Mouse (Mus musculus) hindbrain, embryonic 16.5 days (tissue): ENCODE data around the gene Inppl1. TPM values are rescaled to one million over a fixed set of nuclear protein-coding genes. Genes with fewer than 3 reads are reported as not detected.
A peak's percentile ranks its signal among the peaks of the same experiment; 100 is the strongest.

ENCODE experiments used
- ATAC-seq: fragments of 200-750 bp; cut with Nextera tagmentation; 2 replicates; pipeline ENCODE4 v1.8.0; 2017; ENCODE audit warnings: moderate TSS enrichment, moderate library complexity
- H3K27ac ChIP-seq: fragments of 300-500 bp; sonication (generic); 2 replicates; pipeline ENCODE4 v1.5.1; 2014; ENCODE audit warnings: low read depth, mild to moderate bottlenecking, control low read depth, low read length, moderate library complexity
- H3K27me3 ChIP-seq: fragments of 300-500 bp; sonication (generic); replicated peaks from 2 replicates; pipeline ENCODE4 v1.6.1; 2014; ENCODE audit warnings: low read length; ENCODE audit not compliant: control insufficient read depth, insufficient read depth
- H3K36me3 ChIP-seq: fragments of 300-500 bp; sonication (generic); 2 replicates; pipeline ENCODE4 v1.6.1; 2014; ENCODE audit warnings: mild to moderate bottlenecking, low read length, moderate library complexity, mixed read lengths; ENCODE audit not compliant: control insufficient read depth, insufficient read depth
- H3K4me1 ChIP-seq: fragments of 300-500 bp; sonication (generic); 2 replicates; pipeline ENCODE4 v1.6.1; 2014; ENCODE audit warnings: low read depth, low read length; ENCODE audit not compliant: control insufficient read depth, insufficient read depth
- H3K4me2 ChIP-seq: fragments of 300-500 bp; sonication (generic); 2 replicates; pipeline ENCODE4 v1.6.1; 2014; ENCODE audit warnings: mild to moderate bottlenecking, low read length, control low read depth, moderate library complexity
- H3K4me3 ChIP-seq: fragments of 300-500 bp; sonication (generic); 2 replicates; pipeline ENCODE4 v1.5.1; 2014; ENCODE audit warnings: mild to moderate bottlenecking, low read length, control low read depth, moderate library complexity
- H3K9ac ChIP-seq: fragments of 300-500 bp; sonication (generic); 2 replicates; pipeline ENCODE4 v1.6.1; 2014; ENCODE audit warnings: low read depth, mild to moderate bottlenecking, control low read depth, low read length, moderate library complexity
- H3K9me3 ChIP-seq: fragments of 300-500 bp; sonication (generic); 2 replicates; pipeline ENCODE4 v1.6.1; 2014; ENCODE audit warnings: mild to moderate bottlenecking, low read length, moderate library complexity; ENCODE audit not compliant: control insufficient read depth
- WGBS: fragments of 180-500 bp; shearing (Covaris S2); extraction: QIAGEN DNeasy Blood & Tissue Kit; methylation state at CpG from one replicate; pipeline ENCODE4 v1.1.7; 2014; 5-methylcytosine and 5-hydroxymethylcytosine counted together
- microRNA-seq: library from miRNA; unstranded; fragments of <30 nt; microRNA quantifications from one replicate; pipeline ENCODE4, GENCODE M21; 2017
- polyA plus RNA-seq: library from polyadenylated mRNA; unstranded; fragments of >200 nt; fragmentation: Nextera tagmentation; extraction: Ambion mirVana; gene quantifications from 2 replicates; pipeline ENCODE4 v1.2.1, GENCODE M21; 2015

The Inppl1 gene
- polyA plus RNA-seq, 1 experiment from 2014 or later, result 14.3 TPM

- no peaks in the 10 kb centered on the region for H3K9me3 ChIP-seq
- WGBS, result 2% methylated on average over 35 of the region's 45 CpGs
- H3K4me1 ChIP-seq, result peaks cover 20% of the 10 kb centered on the region
- H3K4me3 ChIP-seq, result peak within 1 kb of the TSS; percentile 31
- peaks cover 60% of the 10 kb centered on the region for H3K27me3 ChIP-seq
- no peak within 1 kb of the TSS for H3K27ac ChIP-seq
- H3K4me2 ChIP-seq, result peak within 1 kb of the TSS; percentile 52
- ATAC-seq, result no peak
- H3K9ac ChIP-seq, result peak within 1 kb of the TSS; percentile 15; the same call in 1 of the 2 replicates
- no peaks in the 10 kb centered on the region for H3K36me3 ChIP-seq
Measured at GRCm38 (mm10) chr7:101817861-101818401, 20.1 kb downstream of the Inppl1 start, which contains the start of gene Phox2a. Gene Phox2a, plus strand, starts transcription at chr7:101818313.

- Histone ChIP-seq H3K4me3 (no peak overlapping the region), H3K36me3 (peaks cover 11% of the 10 kb centered on the region), H3K27me3 (no peaks in the 10 kb centered on the region), H3K27ac (no peak overlapping the region), H3K4me2 (no peak overlapping the region), H3K9ac (no peak overlapping the region), H3K9me3 (no peaks in the 10 kb centered on the region), H3K4me1 (no peaks in the 10 kb centered on the region; the same call in 1 of the 2 replicates)
- WGBS, result 96% methylated on average over 1 of the region's 1 CpGs
- ATAC-seq, result no peak
Measured at GRCm38 (mm10) chr7:101777053-101777452, 61.0 kb downstream of the Inppl1 start.

GRCm38 (mm10) chr7:101772687-101773086, 65.3 kb downstream of the Inppl1 start:
- Histone ChIP-seq H3K9ac (no peak overlapping the region), H3K27ac (no peak overlapping the region), H3K4me1 (peaks cover 4% of the 10 kb centered on the region), H3K4me2 (no peak overlapping the region), H3K36me3 (no peaks in the 10 kb centered on the region), H3K27me3 (no peaks in the 10 kb centered on the region), H3K9me3 (no peaks in the 10 kb centered on the region), H3K4me3 (no peak overlapping the region)
- ATAC-seq, result peak; percentile 70
- 34% methylated on average over 8 of the region's 8 CpGs for WGBS

Small RNA genes lying within 50 kb of the gene (microRNA-seq; reads per million reads assigned to microRNA genes)
- not detected for gene Gm22655

Other genes starting within 250 kb of the Inppl1 start
- gene Clpb, start 174.6 kb downstream of the Inppl1 start, polyA plus RNA-seq, result 47.3 and 47.6 TPM in 2 replicates
- gene Phox2a, start 19.9 kb downstream of the Inppl1 start, polyA plus RNA-seq, result 1.1 and 1.8 TPM in 2 replicates
- gene Folr2, start 19.0 kb upstream of the Inppl1 start, polyA plus RNA-seq, result 1.5 and 2.5 TPM in 2 replicates
- gene Anapc15, start 25.5 kb upstream of the Inppl1 start, polyA plus RNA-seq, result 72.2 and 72.7 TPM in 2 replicates
- gene Folr1, start 32.6 kb upstream of the Inppl1 start, polyA plus RNA-seq, result 60.3 and 70.1 TPM in 2 replicates
- 159 and 164 TPM in 2 replicates for gene Lamtor1, start 67.7 kb upstream of the Inppl1 start, polyA plus RNA-seq
- gene Tomt, start 68.1 kb upstream of the Inppl1 start, polyA plus RNA-seq, result 0.38 and 0.62 TPM in 2 replicates
- 11.6 and 15.0 TPM in 2 replicates for gene Lrrc51, start 95.7 kb upstream of the Inppl1 start, polyA plus RNA-seq
- gene Numa1, start 95.9 kb upstream of the Inppl1 start, polyA plus RNA-seq, result 32.7 and 38.9 TPM in 2 replicates
- gene Il18bp, start 180.5 kb upstream of the Inppl1 start, polyA plus RNA-seq, result 4.1 and 4.7 TPM in 2 replicates
- gene Rnf121, start 227.2 kb upstream of the Inppl1 start, polyA plus RNA-seq, result 35.0 and 35.9 TPM in 2 replicates
- 24.6 and 26.9 TPM in 2 replicates for gene Xndc1, start 227.3 kb upstream of the Inppl1 start, polyA plus RNA-seq
- gene Xntrpc, start 227.5 kb upstream of the Inppl1 start, polyA plus RNA-seq, result 0.63 and 1.3 TPM in 2 replicates
- gene Trpc2, start 244.9 kb upstream of the Inppl1 start, polyA plus RNA-seq, result not detected in 2 replicates